In the genomic region with DNA sequence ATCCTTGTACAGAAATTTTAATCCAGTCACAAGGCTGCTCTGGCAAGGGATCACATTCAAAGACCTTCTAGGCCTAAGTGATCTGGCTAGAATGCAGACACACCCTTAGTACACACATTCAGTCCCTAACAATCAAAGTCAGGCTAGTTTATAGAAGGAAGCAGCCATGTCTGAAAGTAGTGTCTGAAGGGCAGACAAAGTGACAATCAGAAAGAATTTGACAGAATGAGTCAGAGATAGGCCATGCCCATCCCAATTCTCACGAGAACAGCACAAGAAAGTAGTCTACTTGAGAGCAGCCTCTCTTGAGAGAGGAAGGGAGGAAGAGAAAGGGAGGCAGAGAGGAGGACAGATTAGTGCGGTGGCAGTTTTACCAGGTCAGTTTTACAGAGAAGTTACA, we compare ENCODE assay signal across 21 mouse cellular contexts. TPM values are rescaled to one million over a fixed set of nuclear protein-coding genes. Genes with fewer than 3 reads are reported as not detected.
"Had no signal": no experiment of that assay in that cellular context is flagged by ENCODE, and none has a peak within 500 bp of the region (broad histone marks: within the 10 kb centered on the region; RNA-seq: fewer than 3 reads in every experiment).

No protein-coding gene starts in this region.

- H3K4me1 ChIP-seq: limb, embryonic 10.5 days; midbrain, embryonic 15.5 days; neural tube, embryonic 12.5 days; stomach, embryonic 15.5 days had no signal

- H3K9ac ChIP-seq: lung, embryonic 14.5 days; midbrain, embryonic 15.5 days; neural tube, embryonic 12.5 days; stomach, embryonic 15.5 days had no signal

- H3K4me3 ChIP-seq: limb, embryonic 10.5 days; megakaryocyte, embryonic 14.5 days; midbrain, embryonic 15.5 days; neural tube, embryonic 12.5 days; stomach, embryonic 15.5 days had no signal

- H3K4me2 ChIP-seq: liver, embryonic 11.5 days; lung, embryonic 14.5 days; midbrain, embryonic 11.5 days; midbrain, embryonic 15.5 days; neural tube, embryonic 12.5 days; stomach, embryonic 15.5 days had no signal

- H3K9me3 ChIP-seq: limb, embryonic 10.5 days; megakaryocyte, embryonic 14.5 days; midbrain, embryonic 15.5 days; neural tube, embryonic 12.5 days; stomach, embryonic 15.5 days had no signal

- DNase-seq: kidney, postnatal 4 days; lung, embryonic 14.5 days; lung, postnatal 10 days; right cerebral cortex, postnatal 14 days; thymus, postnatal 4 days had no signal

- H3K27me3 ChIP-seq: megakaryocyte, embryonic 14.5 days; midbrain, embryonic 15.5 days; neural tube, embryonic 12.5 days; stomach, embryonic 15.5 days had no signal

- ATAC-seq: midbrain, embryonic 15.5 days had no signal

- H3K27ac ChIP-seq: kidney, postnatal 0 days; limb, embryonic 10.5 days; macrophage; midbrain, embryonic 15.5 days; neural tube, embryonic 12.5 days; stomach, embryonic 15.5 days had no signal

RNA-seq across cellular contexts. Expression of a gene that starts 24.5 kb away (rescaled TPM):
- total RNA-seq: layer of hippocampus, adult 8-10 months; layer of hippocampus, postnatal 14 days; left cerebral cortex, adult 18-20 months; left cerebral cortex, postnatal 10 days; monocyte, adult 5-6 weeks; neutrophil, adult 5-6 weeks had no signal
- polyA plus RNA-seq: kidney, postnatal 0 days; macrophage; midbrain, embryonic 11.5 days; midbrain, embryonic 15.5 days; neural tube, embryonic 12.5 days; spleen, adult 2 months had no signal
